Mouse (Mus musculus) liver, postnatal 0 days (tissue): ENCODE results near the gene Fgf3. TPM values are rescaled to one million over a fixed set of nuclear protein-coding genes. Genes with fewer than 3 reads are reported as not detected.

Source experiments
- ATAC-seq: fragments of 200-750 bp; cut with Nextera tagmentation; 2 replicates; pipeline ENCODE4 v1.8.0; 2017; ENCODE audit warnings: mild to moderate bottlenecking, moderate library complexity
- DNase-seq: peaks from one replicate; pipeline ENCODE4 v3.0.0-alpha.2; 2016
- H3K27ac ChIP-seq: fragments of 300-500 bp; sonication (generic); 2 replicates; pipeline ENCODE4 v1.5.1; 2014; ENCODE audit warnings: antibody characterized with exemption, moderate library complexity, mild to moderate bottlenecking, low read depth
- H3K27me3 ChIP-seq: fragments of 300-500 bp; sonication (generic); 2 replicates; pipeline ENCODE4 v1.6.1; 2014; ENCODE audit warnings: low read length, control low read depth, mixed read lengths; ENCODE audit not compliant: insufficient read depth
- H3K36me3 ChIP-seq: fragments of 300-500 bp; sonication (generic); replicated peaks from 2 replicates; pipeline ENCODE4 v1.6.1; 2014; ENCODE audit warnings: mild to moderate bottlenecking, control low read depth, low read length, moderate library complexity, mixed read lengths; ENCODE audit not compliant: insufficient read depth
- H3K4me1 ChIP-seq: fragments of 300-500 bp; sonication (generic); 2 replicates; pipeline ENCODE4 v1.6.1; 2014; ENCODE audit warnings: antibody characterized with exemption, mild to moderate bottlenecking, control low read depth; ENCODE audit not compliant: insufficient read depth
- H3K4me2 ChIP-seq: fragments of 300-500 bp; sonication (generic); 2 replicates; pipeline ENCODE4 v1.6.1; 2014; ENCODE audit warnings: low read depth, mild to moderate bottlenecking, low read length, moderate library complexity, mixed read lengths
- H3K4me3 ChIP-seq: fragments of 300-500 bp; sonication (generic); 2 replicates; pipeline ENCODE4 v1.5.1; 2014; ENCODE audit warnings: low read depth, low read length
- H3K9ac ChIP-seq: fragments of 300-500 bp; sonication (generic); replicated peaks from 2 replicates; pipeline ENCODE4 v1.6.1; 2014; ENCODE audit warnings: mild to moderate bottlenecking, moderate library complexity
- H3K9me3 ChIP-seq: fragments of 300-500 bp; sonication (generic); 2 replicates; pipeline ENCODE4 v1.6.1; 2016; ENCODE audit warnings: mild to moderate bottlenecking, control low read depth, low read length, mixed read lengths
- CTCF ChIP-seq: sonication (generic); IDR thresholded peaks from 2 replicates; pipeline ENCODE4 v1.5.1; 2016; ENCODE audit warnings: antibody characterized with exemption, low read depth
- EP300 ChIP-seq: IDR thresholded peaks from 2 replicates; pipeline ENCODE4 v1.6.1; 2016; ENCODE audit warnings: antibody characterized with exemption, low read depth, mild to moderate bottlenecking
- WGBS: fragments of 180-500 bp; shearing (Covaris S2); extraction: QIAGEN DNeasy Blood & Tissue Kit; methylation state at CpG from one replicate; pipeline ENCODE4 v1.1.7; 2014; ENCODE audit not compliant: insufficient replicate concordance; 5-methylcytosine and 5-hydroxymethylcytosine counted together
- polyA plus RNA-seq: library from polyadenylated mRNA; unstranded; fragments of >200 nt; fragmentation: Nextera tagmentation; extraction: Ambion mirVana; gene quantifications from 2 replicates; pipeline ENCODE4 v1.2.1, GENCODE M21; 2015

The Fgf3 gene
- polyA plus RNA-seq, 1 experiment from 2014 or later: not detected

DNA sequence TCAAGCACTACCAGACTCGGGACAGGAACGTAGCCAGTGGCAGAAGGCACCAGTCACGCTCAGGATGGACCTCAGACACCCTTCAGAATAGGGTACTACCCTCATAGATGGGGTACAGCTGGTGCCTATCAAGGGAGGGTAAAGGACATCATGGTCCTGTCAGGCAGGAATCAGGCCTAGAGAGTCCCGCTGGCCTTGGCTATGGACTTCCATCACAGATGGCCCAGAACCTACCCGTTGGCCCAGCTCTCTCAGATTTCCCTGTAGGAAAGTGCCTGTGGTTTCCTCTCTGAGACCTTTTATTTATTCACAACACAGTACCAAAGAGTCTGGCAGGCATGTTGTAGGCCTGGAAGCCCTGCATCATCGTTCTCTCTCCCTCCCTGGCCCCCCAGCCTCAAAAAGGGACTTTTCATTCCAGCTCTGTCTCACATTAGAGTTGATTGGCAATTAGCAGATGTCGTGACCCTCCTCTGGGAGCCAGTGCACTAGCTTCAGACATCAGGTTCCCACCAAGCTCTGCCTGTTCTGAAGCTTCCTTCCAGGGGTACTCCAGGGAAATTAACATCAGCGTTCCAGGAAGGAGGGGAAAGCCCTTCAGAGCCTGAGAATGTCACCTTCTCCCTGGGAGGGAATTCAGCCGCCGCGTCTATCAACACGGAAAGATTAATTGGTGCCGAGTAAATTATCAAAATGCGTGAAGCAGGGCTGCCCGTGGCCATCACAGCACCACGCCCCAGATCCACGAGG lies 40.7 kb upstream of the Fgf3 start:
- H3K27me3 ChIP-seq: no peaks in the 10 kb centered on the region
- no peaks in the 10 kb centered on the region for H3K36me3 ChIP-seq
- 76% methylated on average over 17 of the region's 17 CpGs for WGBS
- ATAC-seq (no peak), DNase-seq (no peak)
- TF ChIP-seq EP300 (no peak), CTCF (no peak)
- H3K9me3 ChIP-seq: no peaks in the 10 kb centered on the region
- H3K4me3 ChIP-seq: no peak overlapping the region
- no peak overlapping the region for H3K9ac ChIP-seq
- H3K4me1 ChIP-seq: peaks cover 3% of the 10 kb centered on the region; the same call in 1 of the 2 replicates
- H3K4me2 ChIP-seq: no peak overlapping the region
- H3K27ac ChIP-seq: no peak overlapping the region

DNA sequence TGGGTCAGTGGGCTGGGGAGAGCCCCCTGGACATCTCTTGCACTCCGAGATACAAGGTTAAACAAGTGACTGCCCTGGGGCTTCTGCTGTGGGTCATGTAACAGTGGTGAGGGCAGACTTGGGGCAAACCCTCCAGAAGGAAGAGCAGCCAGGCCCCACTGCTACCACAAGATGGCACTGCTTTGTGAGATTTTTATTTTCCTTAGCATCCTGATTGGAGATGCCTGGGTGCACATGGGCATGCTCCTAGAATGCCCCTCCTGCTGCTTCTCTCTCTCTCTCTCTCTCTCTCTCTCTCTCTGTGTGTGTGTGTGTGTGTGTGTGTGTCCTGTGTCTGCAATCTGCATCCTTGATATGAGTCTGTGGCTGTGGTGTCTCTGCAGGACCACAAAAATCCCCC lies 39.4 kb upstream of the Fgf3 start:
- H3K27me3 ChIP-seq: no peaks in the 10 kb centered on the region
- ATAC-seq (no peak), DNase-seq (no peak)
- H3K9me3 ChIP-seq: no peaks in the 10 kb centered on the region
- no peaks in the 10 kb centered on the region for H3K36me3 ChIP-seq
- peak; percentile 65 for TF ChIP-seq CTCF
- no peak for TF ChIP-seq EP300
- H3K4me3 ChIP-seq: no peak overlapping the region
- no peak overlapping the region for H3K9ac ChIP-seq
- H3K4me1 ChIP-seq: peaks cover 3% of the 10 kb centered on the region; the same call in 1 of the 2 replicates
- no peak overlapping the region for H3K4me2 ChIP-seq
- 38% methylated on average over 1 of the region's 1 CpGs for WGBS
- no peak overlapping the region for H3K27ac ChIP-seq

DNA sequence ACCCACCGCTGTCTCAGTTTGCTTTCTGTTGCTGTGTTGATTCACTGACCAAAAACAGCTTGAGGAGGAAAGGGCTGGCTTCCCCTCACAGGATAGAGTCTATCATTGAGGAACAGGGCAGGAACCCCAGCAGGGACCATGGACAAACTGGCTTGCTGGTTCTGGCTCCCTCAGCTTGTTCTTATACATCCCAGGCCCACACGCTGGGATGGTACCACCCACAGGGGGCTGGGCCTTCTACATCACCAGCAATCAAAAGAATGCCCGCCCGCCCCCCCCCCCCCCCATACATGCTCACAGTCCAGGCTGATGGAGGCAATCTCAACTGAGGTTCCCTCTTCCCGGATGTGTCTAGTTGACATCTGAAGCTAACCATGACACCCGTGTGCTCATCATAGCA lies 30.8 kb upstream of the Fgf3 start:
- Histone ChIP-seq H3K9ac (no peak overlapping the region), H3K27me3 (no peaks in the 10 kb centered on the region), H3K4me1 (no peaks in the 10 kb centered on the region), H3K27ac (no peak overlapping the region), H3K9me3 (no peaks in the 10 kb centered on the region), H3K4me2 (no peak overlapping the region), H3K36me3 (no peaks in the 10 kb centered on the region), H3K4me3 (no peak overlapping the region)
- ATAC-seq (no peak), DNase-seq (no peak)
- 64% methylated on average over 6 of the region's 6 CpGs for WGBS
- no peak for TF ChIP-seq EP300
- TF ChIP-seq CTCF: no peak

DNA sequence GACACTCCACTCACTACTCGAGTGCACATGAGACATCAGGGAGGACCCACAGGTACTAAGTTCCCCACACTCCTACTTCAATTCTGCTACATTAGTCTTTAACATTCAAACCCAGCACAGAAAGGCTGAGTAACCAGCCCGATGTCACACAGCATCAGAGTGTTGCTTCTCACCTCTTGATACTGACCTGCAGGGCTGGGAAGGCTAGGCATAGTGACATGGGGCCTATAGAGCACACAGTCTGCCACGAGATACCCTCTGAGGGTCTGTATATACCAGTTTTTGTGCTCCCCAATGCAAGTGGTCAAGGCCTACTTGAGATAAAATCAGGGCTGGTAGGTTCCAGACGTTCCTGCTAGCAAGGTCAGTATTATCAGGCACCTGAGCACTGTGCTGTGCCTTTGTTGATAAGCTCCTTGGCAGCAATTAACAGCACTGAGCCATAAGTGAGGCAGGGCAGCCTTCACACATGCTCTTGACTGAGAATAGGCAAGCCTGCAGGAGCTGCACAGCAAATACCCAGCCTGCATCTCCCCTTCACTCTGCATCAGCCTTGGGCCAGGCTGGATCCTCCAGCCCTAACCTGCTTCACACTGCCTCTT lies 29.8 kb upstream of the Fgf3 start:
- TF ChIP-seq CTCF (no peak), EP300 (peak; percentile 44; the same call in 1 of the 2 replicates)
- DNase-seq: no peak

DNA sequence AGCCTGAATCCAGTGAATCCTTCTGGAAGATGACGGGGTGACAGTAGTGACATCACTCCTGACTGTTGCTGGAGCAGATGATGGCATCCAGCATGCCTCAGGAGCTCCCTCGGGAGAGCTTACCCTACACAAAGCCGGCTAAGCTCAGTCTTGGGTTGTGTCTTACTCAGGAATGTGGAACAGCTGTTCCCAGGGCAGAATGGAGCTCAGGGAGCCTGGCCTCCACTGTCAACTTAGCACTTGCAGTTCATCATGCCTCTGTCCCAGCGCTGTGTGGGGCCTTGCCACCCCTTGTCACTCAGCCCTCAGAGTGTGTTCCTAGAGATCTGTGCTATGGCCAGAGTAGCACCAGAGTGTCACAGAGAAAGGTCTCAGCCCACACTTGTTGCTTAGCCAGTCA lies 26.4 kb upstream of the Fgf3 start:
- H3K9me3 ChIP-seq: no peaks in the 10 kb centered on the region
- H3K27me3 ChIP-seq: no peaks in the 10 kb centered on the region
- H3K36me3 ChIP-seq: no peaks in the 10 kb centered on the region
- 60% methylated on average over 4 of the region's 4 CpGs for WGBS
- TF ChIP-seq CTCF (no peak), EP300 (no peak)
- no peak overlapping the region for H3K9ac ChIP-seq
- no peak overlapping the region for H3K4me2 ChIP-seq
- no peaks in the 10 kb centered on the region for H3K4me1 ChIP-seq
- H3K4me3 ChIP-seq: no peak overlapping the region
- no peak for DNase-seq
- H3K27ac ChIP-seq: no peak overlapping the region
- no peak for ATAC-seq

More for the DNA sequence above, 29.8 kb upstream of the Fgf3 start:
- Histone ChIP-seq H3K27ac (no peak overlapping the region), H3K4me3 (no peak overlapping the region), H3K36me3 (no peaks in the 10 kb centered on the region), H3K4me2 (no peak overlapping the region), H3K27me3 (no peaks in the 10 kb centered on the region), H3K9me3 (no peaks in the 10 kb centered on the region), H3K4me1 (no peaks in the 10 kb centered on the region), H3K9ac (no peak overlapping the region)
- WGBS: 46% methylated on average over 4 of the region's 4 CpGs
- no peak for ATAC-seq

DNA sequence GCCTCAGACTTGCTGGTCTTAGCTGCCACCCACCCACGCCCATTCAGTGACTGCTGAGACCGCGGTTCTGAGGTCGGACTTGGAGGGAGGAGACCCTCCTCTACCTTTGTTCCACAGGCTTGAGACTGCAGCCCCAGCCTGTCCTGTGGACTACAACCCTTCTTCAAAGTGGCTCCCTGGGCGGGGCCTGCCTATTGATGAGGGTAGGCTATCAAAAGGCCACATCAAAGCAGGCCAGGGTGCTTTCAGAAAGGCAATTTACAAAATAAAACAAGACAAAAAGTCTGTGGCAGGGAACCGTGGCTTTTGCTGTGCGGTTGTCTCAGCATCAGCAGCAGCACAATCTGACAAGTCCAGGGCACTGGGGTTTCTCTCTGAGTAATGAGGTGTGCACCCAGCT lies 16.0 kb upstream of the Fgf3 start:
- WGBS: 51% methylated on average over 7 of the region's 7 CpGs
- H3K4me3 ChIP-seq: no peak overlapping the region

More for the DNA sequence above, 16.0 kb upstream of the Fgf3 start:
- no peak for TF ChIP-seq CTCF
- no peaks in the 10 kb centered on the region for H3K4me1 ChIP-seq
- H3K9ac ChIP-seq: no peak overlapping the region
- H3K27me3 ChIP-seq: no peaks in the 10 kb centered on the region
- DNase-seq: no peak
- ATAC-seq: no peak
- H3K4me2 ChIP-seq: no peak overlapping the region
- H3K36me3 ChIP-seq: no peaks in the 10 kb centered on the region
- no peak overlapping the region for H3K27ac ChIP-seq
- no peaks in the 10 kb centered on the region for H3K9me3 ChIP-seq
